Mouse (Mus musculus): ENCODE measurements around the gene Mrpl47.

DNA sequence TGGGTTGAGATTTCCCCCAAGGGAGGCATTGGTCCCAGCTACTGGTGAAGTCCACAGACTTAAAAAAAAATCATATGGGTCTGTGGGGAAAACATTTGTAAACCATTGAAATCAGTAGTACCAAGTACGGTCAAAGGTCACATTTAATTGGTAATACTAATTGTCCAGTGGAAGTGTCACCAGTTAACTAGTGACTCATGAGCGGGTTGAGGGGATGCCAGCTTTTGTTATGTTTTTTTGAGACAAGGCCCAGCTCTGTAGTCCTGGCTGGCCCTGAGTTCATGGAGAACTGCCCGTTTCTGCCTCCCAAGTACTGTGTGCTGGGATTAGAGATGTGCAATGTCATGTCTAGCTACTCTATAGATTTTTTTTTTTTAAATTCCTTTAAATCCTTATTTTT lies 23.7 kb downstream of the Mrpl47 start:
- no peak for TF ChIP-seq EP300 (IDR thresholded peaks at IDR 0.05)
- no peak for TF ChIP-seq CTCF (IDR thresholded peaks at IDR 0.05)
